Mouse (Mus musculus): ENCODE results near the gene Bub1. TPM values are rescaled to one million over a fixed set of nuclear protein-coding genes. Genes with fewer than 3 reads are reported as not detected.

The Bub1 gene
- total RNA-seq, 2 experiments from 2014 or later = not detected

DNA sequence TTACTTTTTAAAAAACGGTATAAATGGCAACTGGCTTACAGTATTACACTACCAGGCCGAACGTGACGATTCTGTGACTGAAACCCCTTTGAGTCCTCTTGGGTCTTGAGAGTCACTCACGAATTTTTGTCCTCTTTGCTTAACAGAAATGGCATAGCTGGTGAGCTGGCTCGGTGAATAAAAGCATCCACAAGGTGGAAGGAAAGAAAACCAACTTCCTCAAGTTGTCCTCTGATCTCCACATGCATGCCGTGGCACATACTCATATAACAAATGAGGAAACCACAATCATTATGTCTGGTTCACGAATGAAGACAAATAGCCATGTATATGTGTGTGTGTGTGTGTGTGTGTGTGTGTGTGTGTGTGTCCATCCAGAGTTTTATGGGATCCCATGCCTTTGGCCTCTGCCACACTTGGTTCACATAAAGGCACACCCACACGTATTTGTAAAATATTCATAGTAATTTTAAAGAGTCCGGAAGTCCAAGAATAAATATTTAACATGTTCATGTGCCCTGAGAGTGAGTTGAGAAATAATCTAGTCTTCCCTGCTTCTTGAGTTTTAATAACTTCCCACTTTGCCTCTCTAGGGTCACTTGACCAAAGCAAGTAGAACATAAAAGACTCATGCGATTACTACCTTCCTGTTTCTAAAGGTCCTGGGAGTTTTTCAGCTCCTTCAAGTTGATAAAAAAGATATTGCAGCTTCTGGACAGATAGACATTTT, 603 bp upstream of the Bub1 start:
- H3K4me3 ChIP-seq = peak overlapping the region; percentile 75
- no peak for DNase-seq
- intact Hi-C loops (cut with DNase I) = no loop called here
- peak overlapping the region; percentile 56; the same call in 1 of the 2 replicates for H3K27ac ChIP-seq
- TF ChIP-seq CTCF (IDR thresholded peaks at IDR 0.05) = no peak

DNA sequence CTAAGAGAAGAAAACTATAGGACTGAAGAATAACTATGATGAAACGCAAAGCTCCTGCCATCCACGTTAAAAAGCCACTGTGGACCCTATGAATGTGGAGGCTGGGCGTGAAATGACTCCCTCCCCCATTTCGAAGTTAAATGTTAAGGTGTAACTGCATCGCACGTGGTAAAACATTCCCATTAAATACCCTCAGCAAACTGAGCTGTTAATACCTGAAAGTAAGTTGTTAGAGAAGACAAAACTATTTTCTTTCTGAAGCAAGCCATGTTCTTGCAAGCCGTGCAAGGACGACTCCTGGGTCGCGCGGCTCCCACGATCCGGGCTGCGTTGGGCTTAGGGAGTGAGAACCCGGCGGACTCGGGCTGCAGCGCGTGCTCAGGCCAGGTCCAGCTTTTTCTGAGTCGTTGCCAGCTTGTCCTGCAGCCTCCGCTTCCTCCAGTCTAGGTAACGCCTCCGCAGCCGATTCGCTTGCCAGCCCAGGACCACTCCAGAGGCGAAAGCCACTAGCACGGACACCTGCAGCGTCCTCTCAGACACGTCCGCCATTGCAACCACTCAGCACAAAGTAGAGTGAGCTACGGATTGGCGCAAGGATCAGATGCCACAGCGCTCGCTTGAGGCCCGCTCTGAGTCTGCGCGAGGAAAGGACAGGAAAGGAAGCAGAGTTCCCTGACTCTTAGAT, 39.6 kb downstream of the Bub1 start, which contains the start of gene Mtln:
TSS of gene Mtln (minus strand) at position 570 of the 685 bp plus-strand sequence.
- Histone ChIP-seq H3K27ac (peak within 1 kb of the TSS; percentile 95), H3K4me3 (peak within 1 kb of the TSS; percentile 82)
- peak; percentile 90 for DNase-seq
- intact Hi-C loops (cut with DNase I) = loop anchor here (5.0 kb wide), 1 partner anchor 335 kb away; the partner anchor contains the start of gene Bcl2l11
- TF ChIP-seq CTCF (IDR thresholded peaks at IDR 0.05) = no peak

DNA sequence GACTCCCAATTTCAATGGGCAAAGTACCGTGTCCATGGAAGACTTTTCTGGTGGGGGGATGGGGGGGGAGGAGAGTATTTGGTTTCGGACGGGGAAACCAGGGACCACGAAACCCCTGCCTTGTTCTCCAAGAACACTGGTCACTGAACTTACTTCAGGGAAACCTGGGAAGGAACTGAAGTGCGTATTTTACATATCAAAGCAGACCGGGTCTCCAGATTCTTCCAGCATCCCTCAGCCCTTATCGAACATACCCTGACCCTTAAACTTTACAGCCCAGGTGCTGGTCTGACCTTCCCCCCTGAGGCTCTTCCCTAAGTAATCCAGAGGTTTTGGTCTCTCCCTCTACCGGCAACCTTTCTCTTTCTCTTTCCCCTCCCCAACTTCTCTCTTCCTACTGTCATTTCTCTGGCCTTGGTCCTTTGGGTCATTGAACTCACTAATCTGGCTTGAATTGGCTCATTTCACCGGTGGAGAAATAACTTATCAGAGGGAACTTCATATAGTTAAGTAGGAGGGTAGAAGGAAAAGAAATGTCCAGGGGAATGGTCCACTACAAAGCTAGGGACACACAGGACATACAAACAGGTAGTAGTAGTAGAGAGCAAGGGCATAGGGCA, 41.9 kb downstream of the Bub1 start:
- no peak for DNase-seq
- no peak overlapping the region; the same call in 1 of the 2 replicates for H3K27ac ChIP-seq
- no peak for TF ChIP-seq CTCF (IDR thresholded peaks at IDR 0.05)
- intact Hi-C loops (cut with DNase I) = loop anchor here (5.0 kb wide), 1 partner anchor 338 kb away; the partner anchor contains the start of gene Bcl2l11
- H3K4me3 ChIP-seq = peak overlapping the region; percentile 89

DNA sequence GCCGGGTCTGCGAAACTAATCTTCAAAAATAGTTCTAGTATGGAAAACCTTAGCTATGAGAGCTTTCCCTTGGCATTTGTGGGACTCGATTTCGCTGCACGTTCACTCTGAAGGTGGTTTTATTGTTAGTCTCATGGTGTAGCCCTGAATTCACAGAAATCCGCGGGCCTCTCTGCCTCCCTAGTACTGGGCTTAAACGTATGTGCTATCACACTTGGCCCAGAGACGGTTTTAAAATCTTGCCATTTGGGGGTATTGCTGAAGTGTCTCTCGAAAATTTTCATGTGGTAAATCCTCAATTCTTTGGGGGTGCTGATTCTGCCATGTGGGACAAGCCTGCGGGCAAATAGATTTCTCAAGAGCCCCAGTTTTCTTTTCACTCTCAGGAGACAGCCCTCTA, 42.5 kb downstream of the Bub1 start:
- peak overlapping the region; percentile 89 for H3K4me3 ChIP-seq
- no peak for TF ChIP-seq CTCF (IDR thresholded peaks at IDR 0.05)
- H3K27ac ChIP-seq = peak overlapping the region; percentile 87
- intact Hi-C loops (cut with DNase I) = no loop called here
- no peak for DNase-seq

DNA sequence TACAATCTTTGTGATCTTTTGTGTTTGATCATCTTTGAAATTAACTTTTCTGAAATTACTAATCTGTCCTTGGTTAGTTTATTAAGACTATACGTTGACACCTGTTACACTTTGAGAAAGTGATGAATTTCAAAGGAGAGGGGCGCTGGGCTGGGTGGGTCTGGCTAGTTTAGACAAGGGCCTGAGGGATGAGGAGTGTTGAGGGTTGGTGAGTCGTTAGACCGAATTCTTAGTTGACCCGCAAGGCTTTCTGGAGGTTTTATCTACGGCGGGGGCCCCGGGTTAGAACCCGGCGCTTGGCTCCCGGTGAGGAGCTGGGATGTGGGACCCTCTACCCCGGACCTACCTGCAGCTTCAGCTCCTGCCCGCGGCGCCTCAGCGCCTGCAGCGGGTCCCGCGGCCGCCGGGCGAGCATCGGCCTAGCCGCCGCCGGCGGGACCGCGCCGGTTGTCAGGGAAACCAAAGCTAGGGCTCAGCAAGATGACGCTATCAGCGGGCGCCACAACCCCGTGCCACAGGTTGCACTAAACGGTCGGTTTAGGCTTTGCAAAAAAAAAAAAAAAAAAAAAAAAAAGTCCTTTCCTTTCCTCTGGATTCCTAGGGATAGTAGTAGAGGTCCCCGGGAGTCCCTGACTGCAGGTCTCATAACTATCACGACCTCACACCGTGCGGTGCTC, 43.1 kb downstream of the Bub1 start, which contains the start of gene Nphp1:
TSS of gene Nphp1 (minus strand) at position 458 of the 677 bp plus-strand sequence.
- DNase-seq = peak; percentile 92
- no peak for TF ChIP-seq CTCF (IDR thresholded peaks at IDR 0.05)
- peak within 1 kb of the TSS; percentile 89 for H3K4me3 ChIP-seq
- intact Hi-C loops (cut with DNase I) = no loop called here
- H3K27ac ChIP-seq = peak within 1 kb of the TSS; percentile 87

DNA sequence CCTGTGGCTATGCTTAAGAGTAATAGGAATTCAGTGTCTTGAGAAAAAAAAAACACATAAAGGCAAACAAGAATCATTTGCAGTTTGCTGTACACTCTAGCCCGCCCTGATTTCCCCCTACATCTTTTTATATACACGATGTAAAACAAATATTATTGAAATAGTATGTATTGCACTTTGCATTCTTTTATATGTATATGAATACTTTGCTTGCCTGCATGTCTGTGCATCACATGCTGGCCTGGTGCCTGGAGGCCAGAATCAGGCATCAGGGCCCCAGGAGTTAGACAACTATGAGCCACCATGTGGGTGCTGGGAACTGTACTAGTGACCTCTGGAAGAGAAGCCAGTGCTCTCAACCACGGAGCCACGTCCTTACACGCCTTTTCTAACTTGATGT, 44.4 kb downstream of the Bub1 start:
- intact Hi-C loops (cut with DNase I) = no loop called here
- no peak for TF ChIP-seq CTCF (IDR thresholded peaks at IDR 0.05)
- Histone ChIP-seq H3K4me3 (no peak overlapping the region), H3K27ac (no peak overlapping the region)
- DNase-seq = no peak

DNA sequence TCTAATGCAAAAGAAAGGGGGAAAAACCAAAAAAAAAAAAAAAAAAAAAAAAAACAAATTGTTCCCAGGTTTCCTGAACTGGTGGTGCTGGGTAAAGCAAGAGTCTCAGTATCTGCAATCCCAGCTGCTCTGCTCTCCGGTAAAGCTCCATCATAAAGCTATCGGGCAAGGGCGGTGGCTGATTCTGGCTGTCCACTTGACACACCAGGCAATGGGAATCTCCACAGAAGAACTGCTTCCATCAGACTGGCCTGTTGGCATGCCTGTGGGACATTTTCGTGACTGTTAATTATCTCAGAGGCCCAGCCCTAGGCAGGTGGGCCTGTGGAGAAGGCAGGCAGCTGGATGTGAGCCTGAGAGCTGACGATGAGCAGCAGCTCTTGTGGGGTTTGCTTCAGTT, 53.2 kb downstream of the Bub1 start:
- H3K27ac ChIP-seq = no peak overlapping the region
- intact Hi-C loops (cut with DNase I) = no loop called here
- no peak for TF ChIP-seq CTCF (IDR thresholded peaks at IDR 0.05)
- no peak overlapping the region for H3K4me3 ChIP-seq
- DNase-seq = no peak

DNA sequence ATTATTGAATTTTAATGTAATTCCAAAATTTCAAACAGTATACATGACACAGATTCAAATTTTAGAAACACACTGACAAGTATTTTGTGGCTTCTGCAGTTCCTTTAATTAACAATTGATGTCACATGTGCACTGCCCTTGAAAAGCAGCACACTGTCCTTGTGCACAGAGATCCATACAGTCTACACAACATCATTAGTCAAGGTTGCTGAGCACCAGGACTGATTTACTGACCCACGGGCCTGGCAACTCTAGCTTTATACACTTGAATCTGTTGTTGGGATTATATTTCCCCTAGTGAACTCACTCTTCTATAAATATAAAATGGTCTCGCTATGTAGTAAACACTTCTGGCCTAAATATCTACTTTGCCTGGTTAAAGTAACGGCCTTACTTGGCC, 56.7 kb downstream of the Bub1 start:
- no peak overlapping the region for H3K4me3 ChIP-seq
- DNase-seq = peak; percentile 42

DNA sequence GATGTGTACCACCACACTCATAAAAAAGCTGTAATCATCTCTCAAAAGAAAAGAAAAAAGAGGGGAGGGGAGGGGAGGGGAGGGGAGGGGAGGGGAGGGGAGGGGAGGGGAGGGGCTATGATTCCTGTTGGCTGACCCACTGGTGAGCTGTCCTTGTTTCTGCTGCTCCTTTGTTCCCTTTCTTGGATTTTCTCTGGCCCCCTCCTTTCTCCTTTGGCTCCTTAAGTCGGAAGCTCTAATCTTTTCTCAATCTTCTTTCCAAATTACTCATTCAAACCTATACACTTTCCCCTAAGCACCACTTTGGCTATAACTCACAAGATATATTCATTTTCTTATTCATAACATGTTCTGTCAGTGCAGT, 57.1 kb downstream of the Bub1 start:
- no peak overlapping the region for H3K4me3 ChIP-seq
- H3K27ac ChIP-seq = peak overlapping the region; percentile 85
- DNase-seq = no peak
- no peak for TF ChIP-seq CTCF (IDR thresholded peaks at IDR 0.05)
- intact Hi-C loops (cut with DNase I) = no loop called here

More for the DNA sequence above, 56.7 kb downstream of the Bub1 start:
- intact Hi-C loops (cut with DNase I) = no loop called here
- TF ChIP-seq CTCF (IDR thresholded peaks at IDR 0.05) = no peak
- H3K27ac ChIP-seq = peak overlapping the region; percentile 85

DNA sequence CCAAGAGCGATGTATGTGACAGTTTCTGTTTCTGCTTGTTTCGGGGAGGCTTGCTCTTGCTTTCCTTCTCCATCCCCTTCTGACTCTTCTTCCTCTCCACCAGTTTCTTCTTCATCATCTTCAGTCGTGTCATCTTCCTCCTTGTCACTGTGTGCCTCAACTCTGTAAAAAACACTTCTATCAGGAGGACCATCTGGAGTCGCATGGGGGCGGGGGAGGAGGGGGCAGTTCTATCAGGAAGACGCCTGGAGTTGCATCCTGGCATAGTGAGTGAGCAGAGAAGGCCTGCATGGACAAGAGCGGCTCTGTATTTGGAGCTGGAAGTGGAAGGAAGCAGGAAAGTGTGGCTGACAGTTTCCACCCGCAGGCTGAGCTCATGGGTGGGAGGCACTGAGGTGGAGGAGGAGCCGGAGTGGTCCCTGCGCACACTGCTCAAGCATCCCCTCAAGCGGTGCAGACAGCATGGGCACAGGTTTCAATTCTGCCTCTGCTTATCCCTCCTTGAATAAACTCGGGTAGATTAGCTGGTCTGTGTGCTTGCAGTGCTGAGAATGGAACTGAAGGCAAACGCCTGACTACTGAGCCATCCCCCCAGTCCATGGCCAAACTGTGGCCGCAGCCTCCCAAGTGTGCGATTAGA, 57.6 kb downstream of the Bub1 start:
- no peak for DNase-seq

DNA sequence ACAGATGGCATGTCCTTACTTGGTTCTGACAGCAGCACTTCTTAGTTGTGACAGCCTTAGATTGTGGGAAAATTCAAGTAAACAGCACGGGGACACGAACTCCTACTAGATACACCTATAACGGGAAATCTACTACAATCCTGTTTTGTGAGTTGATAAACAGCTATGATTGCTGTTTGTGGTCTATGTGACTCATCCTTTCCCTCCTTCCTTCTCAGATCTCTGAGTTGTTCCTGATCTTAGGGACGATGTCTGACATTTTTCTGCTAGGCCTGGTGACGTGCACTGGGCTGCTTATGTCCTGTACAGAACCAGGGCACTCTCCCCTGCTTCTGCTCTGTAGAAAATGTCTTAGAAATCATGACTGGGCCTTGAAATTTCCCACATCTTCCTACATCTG, 70.1 kb downstream of the Bub1 start:
- DNase-seq = no peak
- Histone ChIP-seq H3K27ac (no peak overlapping the region), H3K4me3 (no peak overlapping the region)
- no peak for TF ChIP-seq CTCF (IDR thresholded peaks at IDR 0.05)
- intact Hi-C loops (cut with DNase I) = no loop called here

More for the DNA sequence above, 57.6 kb downstream of the Bub1 start:
- intact Hi-C loops (cut with DNase I) = no loop called here
- Histone ChIP-seq H3K27ac (peak overlapping the region; percentile 85), H3K4me3 (no peak overlapping the region)
- no peak for TF ChIP-seq CTCF (IDR thresholded peaks at IDR 0.05)

DNA sequence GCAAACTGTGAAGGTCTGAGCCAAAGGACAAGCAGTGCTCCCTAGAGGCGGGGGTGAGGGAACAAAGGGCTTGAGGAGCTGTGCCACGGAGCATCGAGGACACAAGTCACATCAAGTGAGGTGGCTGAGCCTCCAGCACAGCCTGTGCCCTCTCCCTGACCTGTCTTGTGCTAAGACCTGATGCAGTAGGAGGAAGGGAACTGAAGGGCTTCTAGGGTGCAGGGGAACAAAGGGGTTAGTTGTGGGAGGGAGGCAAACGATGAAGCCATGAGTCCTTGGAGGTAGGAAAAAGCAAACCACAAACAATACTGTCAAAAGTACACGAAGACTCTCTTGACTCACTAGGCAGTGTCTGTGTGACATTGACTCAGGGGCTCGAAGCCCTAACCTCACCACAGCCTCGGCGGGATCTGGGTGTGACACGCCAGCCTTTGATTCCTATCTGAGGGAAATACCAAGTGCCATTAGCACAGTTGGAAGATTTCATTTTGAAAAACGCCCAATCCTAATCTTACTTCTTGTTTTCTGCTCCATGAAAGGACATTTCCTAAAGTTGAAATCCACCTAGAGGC, 71.2 kb downstream of the Bub1 start:
- Histone ChIP-seq H3K4me3 (no peak overlapping the region), H3K27ac (no peak overlapping the region)
- no peak for DNase-seq
- TF ChIP-seq CTCF (IDR thresholded peaks at IDR 0.05) = no peak
- intact Hi-C loops (cut with DNase I) = no loop called here

All from gastrocnemius, adult 2 months (tissue).